Mouse (Mus musculus): ENCODE results near the gene Hoxc9.

Gene Hoxc9

DNA sequence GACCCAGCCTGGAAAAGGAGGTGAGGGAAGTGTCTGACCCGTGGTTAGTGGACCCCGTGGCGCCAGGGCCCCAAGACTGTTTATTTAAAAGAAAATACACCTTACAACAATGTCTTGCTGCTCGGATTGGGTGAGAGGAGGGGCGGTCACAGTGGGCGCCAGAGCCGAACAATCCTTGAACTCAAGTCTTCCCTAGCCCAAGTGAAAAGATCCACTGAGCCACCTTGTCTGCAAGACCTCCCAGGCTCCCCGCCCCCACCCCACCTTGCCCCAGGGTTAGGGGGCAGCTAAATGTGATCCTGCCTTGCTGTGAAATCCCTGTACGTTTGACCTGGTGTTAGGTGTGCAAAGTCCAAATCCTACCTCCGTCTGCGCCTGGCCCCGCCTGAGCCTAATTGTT lies 19.3 kb upstream of the Hoxc9 start:
- no peak for DNase-seq

DNA sequence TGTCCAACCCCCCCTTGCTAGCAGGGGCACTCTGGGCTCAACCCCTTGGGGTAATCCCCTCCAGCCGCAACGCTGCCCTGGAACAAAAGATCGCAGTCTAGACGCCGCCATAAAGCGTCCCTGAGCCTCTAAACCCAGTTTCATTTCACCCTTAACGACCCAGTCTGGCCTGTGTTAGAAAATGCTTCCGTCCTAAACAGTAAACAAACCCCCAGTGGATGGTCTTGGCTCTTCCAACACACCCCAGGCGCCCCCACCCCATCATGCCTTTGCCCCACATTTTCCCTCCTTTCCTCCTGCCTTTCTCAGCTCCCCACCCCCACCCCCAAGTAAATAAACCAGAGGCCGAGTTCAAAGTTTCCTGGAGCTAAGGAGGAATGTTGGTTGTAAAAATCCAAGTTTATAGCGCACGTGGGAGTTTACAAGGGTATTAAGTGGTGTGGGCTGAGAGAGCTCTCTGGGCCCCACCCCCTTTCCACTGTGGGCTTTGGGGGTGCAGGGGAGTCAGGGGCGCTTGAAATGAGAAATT lies 16.5 kb upstream of the Hoxc9 start:
- no peak for DNase-seq

DNA sequence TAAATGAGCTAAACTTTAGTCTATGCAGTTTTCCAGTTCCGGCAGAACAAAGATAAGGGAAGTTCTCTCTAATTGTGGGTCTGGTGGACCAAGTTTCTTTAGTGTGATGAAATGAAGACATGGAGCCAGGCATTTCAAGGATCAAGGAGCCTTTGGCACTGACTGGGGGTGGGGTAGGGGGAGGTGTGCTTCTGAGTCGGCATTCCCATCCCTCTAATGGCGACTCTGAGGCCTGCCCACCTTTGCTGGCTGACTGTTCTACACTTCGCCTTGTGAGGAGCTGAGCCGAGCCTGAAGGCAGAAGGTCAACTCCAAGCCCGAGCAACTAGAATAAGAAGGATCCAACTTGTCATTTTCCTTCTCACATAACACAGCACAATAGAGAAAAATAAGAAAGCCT lies 14.5 kb upstream of the Hoxc9 start:
- DNase-seq, result no peak

DNA sequence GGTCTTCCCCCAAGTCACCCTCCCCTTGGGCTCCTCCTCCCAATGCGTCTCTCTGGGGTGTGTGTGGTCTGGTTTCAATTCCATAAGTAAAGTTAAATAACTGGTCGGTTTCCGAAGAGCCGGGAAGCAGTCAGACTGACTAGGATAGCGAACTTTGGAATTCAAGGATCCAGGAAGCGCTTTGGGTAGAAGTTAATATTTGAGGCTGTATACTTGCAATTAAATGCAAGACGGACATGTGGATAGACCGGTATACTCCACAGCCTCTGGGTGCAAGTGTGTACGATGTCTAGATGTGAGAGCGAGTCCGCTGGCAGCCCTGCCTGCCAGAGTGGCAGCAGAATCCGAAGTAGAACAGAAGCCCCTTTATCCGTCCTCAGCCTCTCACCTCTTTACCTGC lies 13.7 kb upstream of the Hoxc9 start:
- no peak for DNase-seq

DNA sequence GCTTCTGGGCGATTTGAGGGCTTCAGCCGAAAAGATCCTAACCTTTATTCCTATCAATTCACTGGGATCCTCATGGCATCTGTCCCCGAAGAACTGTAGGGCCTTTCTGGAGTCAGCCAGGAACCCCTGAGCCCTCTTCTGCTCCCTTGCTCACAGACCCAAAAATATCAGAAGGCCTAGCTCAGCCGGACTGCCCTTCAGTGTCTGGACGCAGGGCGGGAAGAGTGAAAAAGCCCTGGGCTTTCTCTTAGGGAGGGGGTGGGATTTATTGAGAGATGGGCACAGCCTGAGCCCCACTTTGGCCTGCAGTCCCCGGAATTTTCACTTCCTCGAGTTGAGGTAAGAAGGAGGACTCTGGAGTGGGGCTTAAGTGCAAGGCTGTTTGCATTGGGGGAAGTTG lies 13.0 kb upstream of the Hoxc9 start:
- DNase-seq, result no peak

DNA sequence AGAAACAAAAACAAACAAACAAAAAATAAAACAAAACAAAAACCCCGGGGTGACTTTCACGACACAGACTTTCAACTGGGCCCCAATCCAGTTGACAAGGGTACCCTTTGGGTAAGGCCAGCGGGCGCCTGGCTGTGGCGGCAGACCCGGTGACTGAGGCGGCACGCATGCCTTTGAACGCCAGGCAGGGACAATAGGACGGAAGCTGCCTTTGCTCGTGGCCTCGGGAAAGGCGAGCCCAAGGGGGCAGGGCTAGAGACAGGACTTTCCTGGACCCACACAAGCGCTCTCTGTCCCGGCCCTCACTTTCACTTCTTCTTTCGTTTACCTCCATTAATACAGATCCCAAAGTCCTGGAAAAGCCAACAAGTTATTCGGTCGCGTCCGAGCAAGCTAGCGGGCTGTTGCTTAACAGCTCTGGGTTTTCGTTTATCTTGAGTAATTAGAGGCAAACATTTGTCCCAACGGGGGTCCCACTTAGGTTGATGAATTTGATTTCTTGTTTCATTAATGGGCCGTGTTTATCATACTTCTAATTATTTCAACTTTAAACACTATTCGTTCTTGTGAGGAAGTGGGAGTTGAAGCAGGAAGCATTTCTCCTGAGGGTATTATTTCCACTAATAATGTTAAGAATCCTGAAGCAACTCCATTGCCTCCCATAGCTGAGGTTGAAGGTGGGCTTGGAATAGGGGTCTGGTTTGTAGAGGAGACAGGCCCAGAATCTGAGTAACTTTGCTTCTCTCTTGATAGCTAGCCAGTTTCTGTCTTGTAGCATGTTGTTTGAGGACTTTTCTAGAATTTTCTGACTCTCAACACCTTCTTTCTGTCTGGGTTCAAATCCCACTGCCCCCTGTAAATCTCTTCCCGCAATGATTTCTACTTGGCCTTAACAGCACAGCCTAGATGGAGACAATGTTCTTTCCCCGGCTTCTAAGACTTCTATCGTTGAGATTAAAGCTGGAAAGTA lies 12.3 kb upstream of the Hoxc9 start:
- DNase-seq, result no peak

DNA sequence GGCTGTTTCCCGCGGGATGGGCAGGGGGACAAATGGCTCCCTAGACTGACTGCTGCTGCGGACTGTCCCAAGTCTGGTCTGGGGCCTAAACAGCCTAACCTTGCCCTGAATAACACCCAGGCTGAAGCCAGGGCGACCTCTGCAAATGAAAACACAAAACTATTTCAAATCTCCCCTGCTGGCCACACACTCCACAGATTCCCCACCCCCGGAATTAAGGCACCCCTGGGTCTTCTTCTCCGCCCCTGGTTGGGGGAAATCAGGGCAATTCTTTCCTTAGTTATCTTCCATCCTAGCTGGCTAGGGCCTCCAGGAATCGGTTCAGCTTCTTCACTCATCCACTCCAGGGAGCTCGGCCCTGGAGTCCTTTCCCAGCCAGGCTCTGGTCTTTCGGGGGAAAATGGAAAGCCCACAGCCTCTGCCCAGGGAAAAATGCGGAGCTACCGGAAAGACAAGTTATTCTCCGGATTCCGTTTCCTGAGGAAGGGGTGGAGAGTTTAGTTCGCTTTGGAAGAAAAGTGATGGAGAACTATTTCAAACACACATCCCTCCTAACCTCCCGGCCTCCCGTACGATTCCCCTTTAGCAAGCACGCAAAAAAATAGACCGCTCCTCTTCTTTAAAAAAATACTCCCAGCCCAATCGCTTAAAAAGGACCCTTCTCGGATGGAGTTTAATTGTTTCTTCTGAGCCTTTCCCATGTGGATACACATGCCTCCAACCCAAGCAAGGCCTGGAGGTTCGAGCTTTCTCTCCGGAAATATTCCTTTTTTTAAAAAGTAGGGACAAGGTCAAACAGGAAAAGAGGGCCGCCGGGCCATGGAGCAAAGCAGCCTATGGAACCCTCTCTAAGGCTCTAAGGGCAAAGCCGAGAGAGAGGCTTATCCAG lies 11.0 kb upstream of the Hoxc9 start:
- no peak for DNase-seq

DNA sequence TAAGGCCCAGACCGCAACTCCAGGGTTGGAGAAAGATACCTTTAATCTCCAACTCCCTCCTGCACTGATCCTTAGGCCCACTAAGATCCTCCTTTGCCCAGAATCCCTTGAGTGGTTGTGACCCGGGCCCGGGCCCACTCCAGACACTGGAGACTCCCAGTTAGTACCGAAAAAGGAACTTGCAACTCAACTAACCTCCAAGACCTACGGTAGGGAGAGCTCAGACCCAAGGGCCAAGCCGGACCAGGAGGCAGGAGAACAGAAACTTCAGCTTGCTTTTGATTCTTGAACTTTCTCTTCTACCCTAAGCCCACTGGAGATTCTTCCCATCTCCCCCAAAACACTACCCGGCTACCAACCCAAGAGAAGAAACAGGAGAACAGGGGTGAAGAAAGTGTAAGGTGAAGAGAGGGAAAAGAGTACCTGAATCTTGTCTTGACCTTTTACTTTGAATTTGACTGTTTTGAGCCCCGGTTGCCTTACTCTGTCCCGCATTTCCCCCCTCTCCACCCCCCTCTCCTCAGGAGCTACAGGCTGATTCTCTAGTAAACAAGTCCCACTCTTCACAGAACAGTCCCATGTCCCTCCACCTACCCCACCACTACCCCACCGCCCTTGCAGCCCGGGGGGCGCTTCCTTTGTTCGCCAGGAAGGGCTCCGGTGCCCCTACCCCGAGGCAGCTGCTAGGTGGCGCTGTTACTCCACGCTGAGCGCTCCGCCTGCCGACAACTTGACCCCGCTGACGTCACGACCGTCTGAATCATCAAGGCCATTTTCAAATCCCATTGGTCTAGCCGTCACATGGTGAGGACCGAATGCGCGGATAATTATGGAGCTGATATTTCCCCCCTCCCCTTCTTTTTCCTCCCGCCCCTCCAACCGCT lies 10.1 kb upstream of the Hoxc9 start:
- peak; percentile 83 for DNase-seq

DNA sequence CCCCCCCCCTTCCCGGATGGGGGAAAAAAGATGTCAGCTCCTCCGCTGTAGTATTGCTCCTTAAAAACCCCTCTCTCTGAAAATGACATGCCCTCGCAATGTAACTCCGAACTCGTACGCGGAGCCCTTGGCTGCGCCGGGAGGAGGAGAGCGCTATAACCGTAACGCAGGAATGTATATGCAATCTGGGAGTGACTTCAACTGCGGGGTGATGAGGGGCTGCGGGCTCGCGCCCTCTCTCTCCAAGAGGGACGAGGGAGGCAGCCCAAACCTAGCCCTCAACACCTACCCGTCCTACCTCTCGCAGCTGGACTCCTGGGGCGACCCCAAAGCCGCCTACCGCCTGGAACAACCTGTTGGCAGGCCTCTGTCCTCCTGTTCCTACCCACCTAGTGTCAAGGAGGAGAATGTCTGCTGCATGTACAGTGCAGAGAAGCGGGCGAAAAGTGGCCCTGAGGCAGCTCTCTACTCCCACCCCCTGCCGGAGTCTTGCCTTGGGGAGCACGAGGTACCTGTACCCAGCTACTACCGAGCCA lies 9.4 kb upstream of the Hoxc9 start, which contains the start of gene Hoxc10:
Gene Hoxc10, plus strand, starts transcription at position 21 of the 536 bp plus-strand sequence.
- no peak for DNase-seq

DNA sequence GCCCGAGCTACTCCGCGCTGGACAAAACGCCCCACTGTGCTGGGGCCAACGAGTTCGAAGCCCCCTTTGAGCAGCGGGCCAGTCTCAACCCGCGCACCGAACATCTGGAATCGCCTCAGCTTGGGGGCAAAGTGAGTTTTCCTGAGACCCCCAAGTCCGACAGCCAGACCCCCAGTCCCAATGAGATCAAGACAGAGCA lies 9.0 kb upstream of the Hoxc9 start, which contains the start of gene Hoxc5:
Gene Hoxc5, plus strand, starts transcription at position 132 of the 199 bp plus-strand sequence.
- no peak for DNase-seq

DNA sequence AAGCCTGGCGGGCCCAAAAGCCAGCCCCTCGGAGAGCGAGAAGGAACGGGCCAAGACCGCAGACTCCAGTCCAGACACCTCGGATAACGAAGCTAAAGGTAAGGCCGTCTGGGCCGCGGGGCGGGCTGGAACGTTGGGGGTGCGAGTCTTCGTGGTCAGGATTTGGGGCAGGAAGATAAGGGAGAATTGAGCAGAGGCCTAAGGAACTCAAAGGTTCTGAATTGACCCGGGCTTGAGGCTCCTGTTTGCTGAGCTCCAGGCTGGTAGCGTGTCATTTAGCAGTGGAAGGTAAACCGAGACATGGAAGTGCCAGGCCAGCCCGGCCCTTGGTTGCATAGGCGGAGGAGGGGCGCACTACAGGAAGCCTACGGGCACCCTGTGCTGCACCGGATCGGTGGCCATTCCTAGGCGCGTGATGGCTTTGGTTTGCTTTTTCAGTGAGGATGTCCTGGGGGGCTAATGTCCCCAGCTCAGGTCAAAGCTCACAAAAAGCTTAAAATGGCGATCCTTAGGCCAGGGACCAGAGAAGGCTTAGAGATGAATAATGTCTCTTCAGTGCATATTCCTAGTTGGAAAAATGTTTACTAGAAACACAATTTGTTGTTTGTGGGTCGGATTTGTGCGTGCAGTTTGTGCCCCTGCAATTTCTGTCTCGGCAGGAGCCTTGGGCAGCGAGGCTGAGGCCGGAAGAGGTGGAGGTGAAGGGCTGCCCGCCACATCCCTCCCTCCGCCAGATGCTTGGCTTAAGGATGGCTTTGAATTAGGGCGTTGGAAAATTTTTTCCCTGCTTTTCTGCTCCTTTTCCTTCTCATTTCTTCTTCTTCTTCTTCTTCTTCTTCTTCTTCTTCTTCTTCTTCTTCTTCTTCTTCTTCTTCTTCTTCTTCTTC lies 8.5 kb upstream of the Hoxc9 start:
- no peak for DNase-seq

DNA sequence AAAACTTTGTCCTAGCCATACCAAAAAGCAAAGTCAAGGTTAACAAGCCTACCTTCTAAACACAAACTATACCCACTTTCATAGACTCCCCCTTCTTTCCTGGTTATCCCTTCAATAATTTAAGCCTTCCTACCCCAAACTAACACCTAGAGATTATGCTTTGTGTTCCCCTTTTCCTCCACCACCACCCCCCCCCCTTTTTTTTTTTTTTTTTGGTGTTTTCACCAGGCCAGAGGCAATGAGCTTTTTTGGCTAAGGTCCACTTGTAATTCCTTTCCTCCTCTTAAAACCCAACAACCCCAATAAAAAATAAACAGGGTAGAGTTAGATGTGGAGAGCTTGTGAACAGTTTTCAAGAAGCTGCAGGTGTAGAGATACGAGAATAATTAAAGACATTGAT lies 6.9 kb upstream of the Hoxc9 start:
- no peak for DNase-seq

DNA sequence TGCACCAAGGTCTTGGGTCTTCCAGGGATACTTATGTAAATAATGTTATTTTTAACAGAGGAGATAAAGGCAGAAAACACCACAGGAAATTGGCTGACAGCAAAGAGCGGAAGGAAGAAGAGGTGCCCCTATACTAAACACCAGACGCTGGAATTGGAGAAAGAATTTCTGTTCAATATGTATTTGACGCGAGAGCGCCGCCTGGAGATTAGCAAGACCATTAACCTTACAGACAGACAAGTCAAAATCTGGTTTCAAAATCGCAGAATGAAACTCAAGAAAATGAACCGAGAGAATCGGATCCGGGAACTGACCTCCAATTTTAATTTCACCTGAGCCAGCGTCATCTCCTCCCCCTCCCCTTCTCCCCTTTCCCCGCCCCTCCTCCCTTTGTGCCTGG lies 5.5 kb upstream of the Hoxc9 start:
- peak; percentile 34 for DNase-seq

DNA sequence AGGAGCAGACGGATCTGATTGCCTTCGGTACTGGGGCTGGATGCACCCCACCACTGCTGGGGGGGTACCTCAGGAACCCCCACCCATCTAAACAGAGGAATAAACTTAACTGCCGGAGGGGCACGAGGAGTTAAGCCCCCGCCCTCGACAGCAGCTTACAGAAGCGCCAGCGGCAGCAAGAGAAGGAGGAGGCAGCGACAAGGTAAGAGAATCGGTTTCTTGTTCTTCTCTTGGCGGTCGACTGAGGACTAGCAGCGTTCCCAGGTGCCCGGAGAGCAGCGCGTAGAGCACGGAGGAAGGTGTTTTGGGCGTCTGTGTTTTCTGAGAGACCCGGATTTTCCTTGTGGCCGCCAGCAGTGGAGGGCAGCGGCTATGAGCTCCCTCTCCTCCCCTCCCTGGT lies 4.0 kb upstream of the Hoxc9 start:
- no peak for DNase-seq

DNA sequence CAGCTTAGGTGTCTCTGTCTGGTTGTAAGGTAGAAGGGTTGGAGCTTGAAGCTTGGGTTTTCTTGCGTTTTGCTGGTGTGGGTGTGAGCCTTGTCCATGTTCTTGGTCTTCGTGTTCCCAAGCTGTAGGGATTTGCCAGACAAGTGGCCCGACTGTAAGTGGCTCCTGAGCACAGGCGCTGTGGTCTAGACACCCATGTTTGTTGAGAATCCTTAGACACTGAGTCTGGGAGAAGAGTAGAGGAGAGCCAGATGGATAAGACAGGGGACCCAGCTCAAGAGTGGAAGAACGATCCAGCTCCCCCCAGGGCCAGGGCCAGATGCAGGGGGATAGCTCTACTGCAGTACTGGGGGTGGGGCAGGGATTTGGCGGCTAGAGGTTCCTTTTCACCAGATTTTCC lies 3.5 kb upstream of the Hoxc9 start:
- DNase-seq, result no peak

DNA sequence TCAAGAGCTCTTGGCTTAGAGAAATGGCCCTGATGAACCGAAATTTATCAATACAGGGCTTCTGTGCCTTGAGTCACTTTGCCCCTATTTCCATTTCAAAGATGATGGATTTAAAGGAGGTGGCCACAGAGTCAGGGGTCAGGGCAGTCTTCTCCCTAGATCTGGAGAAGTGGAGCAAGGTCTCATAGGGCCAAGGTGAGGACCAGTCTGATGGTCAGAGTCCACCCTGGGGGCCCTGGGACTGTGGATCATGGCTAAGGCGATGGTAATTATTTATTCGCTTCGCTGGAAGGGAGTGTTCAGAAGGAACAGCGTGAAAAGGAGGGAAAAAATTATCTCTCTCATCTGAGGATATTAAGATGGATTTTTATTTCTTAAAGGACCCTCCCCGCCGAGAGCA lies 1.2 kb upstream of the Hoxc9 start:
- DNase-seq, result no peak

DNA sequence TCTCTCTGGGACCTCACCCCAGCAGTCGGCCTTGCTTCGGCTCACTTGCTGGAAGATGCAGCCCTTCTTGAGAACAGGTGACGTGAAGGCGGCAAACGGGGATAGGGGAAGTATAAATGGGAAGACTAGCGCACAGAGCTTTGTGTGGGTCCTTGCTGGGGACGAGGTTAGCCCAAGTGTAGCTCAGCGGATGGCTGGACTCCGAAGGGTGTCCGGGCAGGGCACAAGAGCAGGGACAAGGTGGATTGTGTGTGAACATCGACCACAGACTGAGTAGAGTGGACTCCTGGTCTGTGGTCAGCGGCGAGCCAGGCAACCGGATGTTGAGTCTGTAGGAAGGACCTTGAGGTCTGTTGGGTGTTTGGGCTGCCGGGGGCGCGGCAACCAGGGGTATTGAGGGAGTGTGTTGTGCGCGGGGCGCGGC lies 539 bp upstream of the Hoxc9 start:
- DNase-seq, result no peak

DNA sequence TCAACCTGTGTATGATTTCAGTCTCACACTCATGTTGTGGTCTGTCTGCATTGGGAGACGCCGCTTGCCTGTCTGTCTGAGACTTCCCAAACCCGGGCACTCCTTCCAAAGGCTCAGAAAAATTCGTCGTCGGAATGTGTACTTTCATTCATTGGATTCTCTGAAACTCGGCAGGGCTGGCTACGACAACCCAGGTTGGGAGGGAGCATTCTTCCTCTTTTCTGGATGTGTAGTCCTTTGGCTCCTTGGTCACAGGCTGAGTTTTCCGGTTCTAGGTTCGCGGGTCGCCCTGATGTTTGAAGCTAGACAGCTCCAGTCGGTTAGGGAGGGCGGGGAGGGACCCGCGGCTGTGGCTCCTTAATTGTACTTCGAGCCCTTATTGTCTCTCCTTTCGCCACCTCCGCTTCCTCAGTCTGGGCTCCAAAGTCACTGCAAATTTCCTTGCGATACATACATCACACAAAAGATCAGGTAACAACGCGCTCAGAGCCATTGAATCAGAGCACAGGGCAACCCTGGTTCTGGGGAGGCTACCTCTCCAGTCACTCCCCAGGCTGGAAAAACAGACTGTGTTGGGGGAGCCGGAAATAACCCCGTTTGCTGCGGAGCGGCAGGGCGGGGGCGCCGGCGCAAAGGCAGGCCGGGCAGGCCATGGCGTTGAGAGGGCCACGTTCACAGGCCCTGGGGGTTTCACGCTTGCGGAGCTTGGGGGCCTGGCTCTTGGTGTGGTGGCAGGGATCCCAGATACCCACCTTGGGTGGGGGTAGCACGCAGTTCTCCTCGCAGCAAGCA lies 588 bp downstream of the Hoxc9 start:
- no peak for DNase-seq

DNA sequence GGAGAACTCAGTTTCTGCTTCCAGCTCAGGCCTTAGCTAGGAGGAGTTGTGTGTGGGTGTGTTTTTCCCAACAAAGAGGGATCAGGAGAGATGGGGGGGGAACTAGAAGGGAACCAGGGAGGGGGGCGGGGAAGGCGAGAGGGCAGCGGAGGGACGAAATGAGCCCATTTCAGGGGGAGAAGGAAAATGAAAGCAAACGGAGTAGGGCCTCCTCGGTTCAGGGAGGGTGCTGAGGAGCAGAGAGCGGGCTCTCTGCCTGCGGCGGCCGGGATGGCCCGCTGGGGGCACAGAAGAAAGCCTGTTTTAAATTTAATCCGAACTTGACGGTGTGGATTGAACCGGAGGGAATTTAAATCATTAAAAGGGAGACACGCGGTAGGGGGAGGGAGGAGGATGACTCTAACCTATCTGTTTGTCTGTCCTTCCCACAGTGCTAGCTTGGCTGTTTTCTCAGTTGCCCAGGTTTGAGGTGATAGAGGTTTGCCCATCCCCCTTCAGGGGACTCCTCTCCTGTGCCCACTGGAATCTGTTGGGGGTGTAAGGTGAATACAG lies 1.3 kb downstream of the Hoxc9 start:
- DNase-seq, result no peak
